Mouse (Mus musculus) lung, postnatal 0 days (tissue): ENCODE measurements around the gene Rhox10. TPM values are rescaled to one million over a fixed set of nuclear protein-coding genes. Genes with fewer than 3 reads are reported as not detected.

Experiments used
- ATAC-seq: fragments of 200-750 bp; cut with Nextera tagmentation; 2 replicates; pipeline ENCODE4 v1.8.0; 2017; ENCODE audit warnings: moderate library complexity
- DNase-seq: peaks from one replicate; pipeline ENCODE4 v3.0.0-alpha.2; 2016; ENCODE audit warnings: low spot score
- H3K27ac ChIP-seq: fragments of 300-500 bp; sonication (generic); 2 replicates; pipeline ENCODE4 v1.5.1; 2014; ENCODE audit warnings: antibody characterized with exemption, mild to moderate bottlenecking, low read length, mixed read lengths
- H3K27me3 ChIP-seq: fragments of 300-500 bp; sonication (generic); replicated peaks from 2 replicates; pipeline ENCODE4 v1.6.1; 2014; ENCODE audit warnings: low read length, mixed read lengths; ENCODE audit not compliant: insufficient read depth
- H3K36me3 ChIP-seq: fragments of 300-500 bp; sonication (generic); 2 replicates; pipeline ENCODE4 v1.6.1; 2014; ENCODE audit warnings: low read length, mixed read lengths; ENCODE audit not compliant: insufficient read depth
- H3K4me1 ChIP-seq: fragments of 300-500 bp; sonication (generic); 2 replicates; pipeline ENCODE4 v1.6.1; 2014; ENCODE audit warnings: antibody characterized with exemption, low read depth, low read length, mixed read lengths; ENCODE audit not compliant: insufficient read depth
- H3K4me2 ChIP-seq: fragments of 300-500 bp; sonication (generic); replicated peaks from 2 replicates; pipeline ENCODE4 v1.6.1; 2014; ENCODE audit warnings: low read depth, mild to moderate bottlenecking, low read length, moderate library complexity, mixed read lengths
- H3K4me3 ChIP-seq: fragments of 300-500 bp; sonication (generic); 2 replicates; pipeline ENCODE4 v1.5.1; 2014; ENCODE audit warnings: low read depth, low read length
- H3K9ac ChIP-seq: fragments of 300-500 bp; sonication (generic); replicated peaks from 2 replicates; pipeline ENCODE4 v1.6.1; 2014; ENCODE audit warnings: low read depth, mild to moderate bottlenecking
- H3K9me3 ChIP-seq: fragments of 300-500 bp; sonication (generic); 2 replicates; pipeline ENCODE4 v1.6.1; 2016; ENCODE audit warnings: low read length, mixed read lengths
- CTCF ChIP-seq: IDR thresholded peaks from 2 replicates; pipeline ENCODE4 v1.5.1; 2016; ENCODE audit warnings: antibody characterized with exemption, mild to moderate bottlenecking
- EP300 ChIP-seq: IDR thresholded peaks from 2 replicates; pipeline ENCODE4 v1.6.1; 2016; ENCODE audit warnings: antibody characterized with exemption, mild to moderate bottlenecking, control low read depth
- WGBS: fragments of 180-500 bp; shearing (Covaris S2); extraction: QIAGEN DNeasy Blood & Tissue Kit; methylation state at CpG from one replicate; pipeline ENCODE4 v1.1.7; 2014; 5-methylcytosine and 5-hydroxymethylcytosine counted together
- polyA plus RNA-seq: library from polyadenylated mRNA; unstranded; fragments of >200 nt; fragmentation: Nextera tagmentation; extraction: Ambion mirVana; gene quantifications from 2 replicates; pipeline ENCODE4 v1.2.1, GENCODE M21; 2015

The Rhox10 gene
- polyA plus RNA-seq, 1 experiment from 2014 or later = not detected

DNA sequence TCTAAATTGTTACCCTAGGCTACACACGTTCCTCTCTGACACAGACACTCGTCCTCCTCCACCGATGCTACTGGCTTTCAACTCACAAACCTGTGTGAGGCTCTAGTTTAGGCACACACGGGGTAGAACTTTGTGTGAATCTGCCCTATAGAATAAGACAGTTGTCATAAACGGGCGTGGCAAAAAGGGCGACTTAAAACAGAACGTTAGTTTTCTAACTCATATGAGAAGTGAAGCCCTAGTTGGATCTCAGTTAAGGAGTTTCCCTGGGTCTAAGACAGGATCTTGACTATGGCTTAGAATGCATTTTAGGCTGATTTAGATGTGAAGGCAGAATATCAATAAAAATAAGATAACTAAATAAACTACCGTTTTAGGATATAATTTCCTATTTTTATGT, 18.8 kb downstream of the Rhox10 start, which contains the start of gene Rhox11:
TSS of gene Rhox11 (minus strand) at position 101 of the 400 bp plus-strand sequence.
- ATAC-seq = no peak
- Histone ChIP-seq H3K4me3 (no peak within 1 kb of the TSS), H3K27me3 (no peaks in the 10 kb centered on the region), H3K9ac (no peak within 1 kb of the TSS), H3K36me3 (no peaks in the 10 kb centered on the region), H3K27ac (no peak within 1 kb of the TSS), H3K4me2 (no peak within 1 kb of the TSS), H3K4me1 (no peaks in the 10 kb centered on the region), H3K9me3 (no peaks in the 10 kb centered on the region)
- DNase-seq = no peak
- WGBS = 87% methylated on average over 9 of the region's 9 CpGs
- no peak for TF ChIP-seq CTCF
- TF ChIP-seq EP300 = no peak

DNA sequence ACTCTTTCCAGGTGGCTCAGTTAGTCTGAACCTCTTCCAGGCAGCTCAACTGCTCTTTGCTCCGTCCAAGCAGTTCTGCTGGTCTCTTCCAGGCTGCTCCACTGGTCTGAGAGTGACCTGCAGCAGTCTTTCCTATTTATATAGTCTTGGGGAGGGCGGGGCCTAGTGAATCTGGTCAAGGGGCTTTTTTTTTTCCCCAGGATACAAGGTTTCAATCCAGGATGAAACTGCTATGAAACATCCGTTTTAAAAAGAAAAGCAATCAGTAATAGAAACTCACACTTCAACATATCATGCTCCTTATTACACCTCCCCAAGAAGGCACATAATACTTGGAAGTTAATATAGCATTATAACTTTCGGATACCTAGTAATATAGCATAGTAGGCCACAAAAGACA, 44.5 kb downstream of the Rhox10 start, which contains the start of gene Rhox12:
TSS of gene Rhox12 (minus strand) at position 101 of the 400 bp plus-strand sequence.
- no peaks in the 10 kb centered on the region for H3K36me3 ChIP-seq
- no peak for ATAC-seq
- no peak within 1 kb of the TSS for H3K9ac ChIP-seq
- H3K9me3 ChIP-seq = no peaks in the 10 kb centered on the region
- no peak for DNase-seq
- H3K4me1 ChIP-seq = no peaks in the 10 kb centered on the region
- H3K4me3 ChIP-seq = no peak within 1 kb of the TSS
- no peak within 1 kb of the TSS for H3K27ac ChIP-seq
- TF ChIP-seq CTCF (no peak), EP300 (no peak)
- no peaks in the 10 kb centered on the region for H3K27me3 ChIP-seq
- 73% methylated on average over 4 of the region's 4 CpGs for WGBS
- H3K4me2 ChIP-seq = no peak within 1 kb of the TSS

DNA sequence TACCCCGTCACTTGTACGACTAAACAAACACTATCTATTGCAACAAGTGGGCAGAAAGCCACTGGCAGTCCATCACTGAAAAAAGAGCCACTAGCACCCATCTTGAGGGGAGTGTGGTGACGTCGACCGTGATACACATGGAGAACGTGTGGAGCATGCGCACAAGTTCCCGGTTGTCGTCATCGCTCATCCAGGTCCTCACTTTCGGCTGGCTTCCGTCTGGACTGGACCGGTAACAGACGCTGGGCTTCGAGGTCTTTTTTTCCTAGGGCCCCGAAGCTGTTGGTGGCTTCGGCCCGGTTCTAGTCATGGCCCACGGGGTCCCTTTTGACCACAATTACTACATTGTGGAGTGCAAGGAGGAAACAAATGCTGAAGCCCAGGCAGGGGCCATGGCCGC, 54.7 kb downstream of the Rhox10 start, which contains the start of gene Rhox13:
TSS of gene Rhox13 (plus strand) at position 238 of the 400 bp plus-strand sequence.
- Histone ChIP-seq H3K9me3 (no peaks in the 10 kb centered on the region), H3K4me1 (no peaks in the 10 kb centered on the region), H3K4me2 (no peak within 1 kb of the TSS), H3K36me3 (no peaks in the 10 kb centered on the region), H3K9ac (no peak within 1 kb of the TSS), H3K27ac (no peak within 1 kb of the TSS), H3K4me3 (no peak within 1 kb of the TSS), H3K27me3 (no peaks in the 10 kb centered on the region)
- 92% methylated on average over 20 of the region's 20 CpGs for WGBS
- DNase-seq = no peak
- no peak for ATAC-seq
- no peak for TF ChIP-seq CTCF
- no peak for TF ChIP-seq EP300

Other genes starting within 250 kb of the Rhox10 start
- not detected in 2 replicates for gene Rhox6, start 239.6 kb upstream of the Rhox10 start, polyA plus RNA-seq
- not detected in 2 replicates for gene Rhox7a, start 234.8 kb upstream of the Rhox10 start, polyA plus RNA-seq
- not detected in 2 replicates for gene Rhox8, start 187.5 kb upstream of the Rhox10 start, polyA plus RNA-seq
- gene Rhox7b, start 169.2 kb upstream of the Rhox10 start, polyA plus RNA-seq = not detected in 2 replicates
- gene Rhox9, start 164.7 kb upstream of the Rhox10 start, polyA plus RNA-seq = not detected in 2 replicates
- not detected in 2 replicates for gene Btg1-ps1, start 47.7 kb upstream of the Rhox10 start, polyA plus RNA-seq
- not detected in 2 replicates for gene Btg1-ps2, start 23.4 kb upstream of the Rhox10 start, polyA plus RNA-seq
- gene Rhox11, start 18.7 kb downstream of the Rhox10 start, polyA plus RNA-seq = not detected in 2 replicates
- gene Rhox12, start 44.4 kb downstream of the Rhox10 start, polyA plus RNA-seq = not detected in 2 replicates
- not detected in 2 replicates for gene Rhox13, start 54.7 kb downstream of the Rhox10 start, polyA plus RNA-seq
- gene Zbtb33, start 123.3 kb downstream of the Rhox10 start, polyA plus RNA-seq = 1.8 and 2.0 TPM in 2 replicates
- gene Tmem255a, start 186.0 kb downstream of the Rhox10 start, polyA plus RNA-seq = 6.7 and 7.7 TPM in 2 replicates
- gene Atp1b4, start 249.7 kb downstream of the Rhox10 start, polyA plus RNA-seq = 0.04 TPM in 1 of 2 replicates, not detected in the other